Mouse (Mus musculus): Measurements from ENCODE around the gene Polr2b. TPM values are rescaled to one million over a fixed set of nuclear protein-coding genes. Genes with fewer than 3 reads are reported as not detected.

The Polr2b gene
- 15.7 and 32.2 TPM in 2 replicates for polyA plus RNA-seq (2012; rRNA removed)

DNA sequence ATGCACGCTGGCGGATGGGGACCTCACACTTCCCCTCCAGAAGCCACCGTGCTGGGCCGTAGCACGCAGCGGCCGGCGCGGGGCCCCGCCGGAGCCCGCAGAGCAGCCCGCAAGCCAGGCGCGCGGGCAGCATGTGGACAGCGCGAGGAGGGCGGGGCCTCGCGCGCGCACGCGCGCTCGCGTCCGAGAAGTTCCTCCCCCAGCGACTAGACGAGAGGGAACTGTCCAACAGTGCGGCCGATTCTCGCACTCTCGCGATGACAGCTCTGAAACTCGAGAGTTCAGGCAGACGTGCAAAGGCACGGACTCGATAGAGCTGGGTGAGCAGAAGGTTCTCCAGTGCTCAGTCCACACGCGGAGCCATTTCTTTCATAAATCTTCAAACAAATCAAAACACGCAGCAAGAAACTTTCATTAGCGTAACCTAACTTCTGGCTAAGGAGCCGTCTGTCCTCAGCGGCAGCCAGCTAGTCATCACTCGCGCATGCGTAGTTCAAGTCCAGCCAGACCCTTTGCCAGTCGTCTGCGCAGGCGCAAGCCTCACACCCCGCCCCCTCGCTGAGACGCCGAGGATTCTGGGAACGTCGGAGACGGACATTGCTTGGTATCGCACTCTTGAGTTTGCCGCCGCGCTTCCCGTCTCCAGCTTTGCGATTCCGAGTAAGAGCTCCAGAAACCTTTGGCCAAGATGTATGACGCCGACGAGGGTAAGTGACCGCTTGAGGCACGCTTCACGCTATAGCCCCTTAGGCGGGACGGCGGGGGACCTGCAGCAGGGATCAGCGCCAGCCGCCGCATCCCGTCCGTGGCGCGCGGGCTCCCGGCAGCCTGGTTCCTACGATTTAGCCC, at the start of gene Polr2b, which contains the start of gene Noa1:
TSS of gene Polr2b (plus strand) at position 224 of the 849 bp plus-strand sequence.
TSS of gene Noa1 (minus strand) at position 161 of the 849 bp plus-strand sequence.
- TF ChIP-seq CTCF (conservative IDR thresholded peaks at IDR 0.05; ENCODE audit: insufficient read depth, insufficient read length, low read depth, low read length) (no peak), POLR2A (IDR thresholded peaks at IDR 0.05; ENCODE audit: low read depth, low read length) (peak; percentile 81)
- Histone ChIP-seq H3K4me3 (ENCODE audit: insufficient read depth, low read depth, low read length) (peak within 1 kb of the TSS; percentile 83), H3K36me3 (ENCODE audit: control insufficient read depth, insufficient read depth, low read length) (peaks cover 2% of the 10 kb centered on the region; the same call in 1 of the 2 replicates), H3K4me1 (ENCODE audit: control insufficient read depth, insufficient read depth, low read length) (peaks cover 8% of the 10 kb centered on the region), H3K27ac (ENCODE audit: insufficient read depth, low read depth, low read length) (peak within 1 kb of the TSS; percentile 67), H3K27me3 (replicated peaks; ENCODE audit: control insufficient read depth, insufficient read depth, low read length) (no peaks in the 10 kb centered on the region)
- under 1% methylated on average over 85 of the region's 85 CpGs for WGBS
- DNase-seq, result peak; percentile 99

DNA sequence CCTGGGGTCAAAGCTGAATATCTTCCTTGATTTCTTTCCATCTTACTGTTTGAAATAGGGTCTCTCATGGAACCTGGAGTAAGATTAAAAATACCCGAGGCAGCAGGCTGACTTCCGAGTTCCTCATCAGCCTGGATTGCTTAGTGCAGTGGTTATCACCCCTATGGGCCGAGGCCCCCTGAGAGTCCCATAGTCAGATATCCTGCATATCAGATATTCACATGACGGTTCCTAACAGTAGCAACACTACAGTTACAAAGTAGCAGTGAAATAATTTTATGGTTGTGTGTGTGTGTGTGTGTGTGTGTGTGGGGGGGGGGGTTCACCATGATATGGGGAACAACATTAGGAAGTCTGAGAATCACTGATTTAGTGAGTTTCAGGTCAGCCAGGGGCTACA, 48.8 kb upstream of the Polr2b start:
- Histone ChIP-seq H3K27me3 (replicated peaks; ENCODE audit: control insufficient read depth, insufficient read depth, low read length) (no peaks in the 10 kb centered on the region), H3K36me3 (ENCODE audit: control insufficient read depth, insufficient read depth, low read length) (no peaks in the 10 kb centered on the region), H3K4me3 (ENCODE audit: insufficient read depth, low read depth, low read length) (no peak overlapping the region), H3K4me1 (ENCODE audit: control insufficient read depth, insufficient read depth, low read length) (no peaks in the 10 kb centered on the region), H3K27ac (ENCODE audit: insufficient read depth, low read depth, low read length) (no peak overlapping the region)
- no peak for DNase-seq
- TF ChIP-seq POLR2A (IDR thresholded peaks at IDR 0.05; ENCODE audit: low read depth, low read length), result no peak
- no peak for TF ChIP-seq CTCF (conservative IDR thresholded peaks at IDR 0.05; ENCODE audit: insufficient read depth, insufficient read length, low read depth, low read length)
- WGBS, result 89% methylated on average over 4 of the region's 4 CpGs

DNA sequence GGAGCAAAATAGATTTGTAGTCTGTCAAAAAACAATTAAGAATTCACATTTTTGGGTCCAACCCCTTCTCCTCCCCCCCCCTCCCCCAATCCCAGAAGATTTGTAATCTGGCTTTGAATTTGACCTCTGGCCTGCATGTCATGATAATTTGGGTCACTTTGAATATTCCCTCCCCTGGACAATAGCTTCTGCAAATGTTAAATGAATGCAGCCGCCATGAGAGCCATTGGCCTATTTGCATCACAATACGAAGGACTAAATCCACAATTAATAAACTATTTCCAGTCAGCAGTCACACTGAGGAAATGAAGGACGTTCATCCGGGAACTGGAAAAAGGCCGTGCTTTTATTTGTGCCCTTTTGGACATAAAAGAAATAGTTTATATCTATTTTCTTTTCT, 47.8 kb upstream of the Polr2b start:
- TF ChIP-seq POLR2A (IDR thresholded peaks at IDR 0.05; ENCODE audit: low read depth, low read length), result no peak
- no peak for TF ChIP-seq CTCF (conservative IDR thresholded peaks at IDR 0.05; ENCODE audit: insufficient read depth, insufficient read length, low read depth, low read length)
- Histone ChIP-seq H3K4me1 (ENCODE audit: control insufficient read depth, insufficient read depth, low read length) (no peaks in the 10 kb centered on the region), H3K36me3 (ENCODE audit: control insufficient read depth, insufficient read depth, low read length) (no peaks in the 10 kb centered on the region), H3K27me3 (replicated peaks; ENCODE audit: control insufficient read depth, insufficient read depth, low read length) (no peaks in the 10 kb centered on the region), H3K27ac (ENCODE audit: insufficient read depth, low read depth, low read length) (no peak overlapping the region), H3K4me3 (ENCODE audit: insufficient read depth, low read depth, low read length) (no peak overlapping the region)
- DNase-seq, result no peak
- WGBS, result 90% methylated on average over 5 of the region's 5 CpGs

DNA sequence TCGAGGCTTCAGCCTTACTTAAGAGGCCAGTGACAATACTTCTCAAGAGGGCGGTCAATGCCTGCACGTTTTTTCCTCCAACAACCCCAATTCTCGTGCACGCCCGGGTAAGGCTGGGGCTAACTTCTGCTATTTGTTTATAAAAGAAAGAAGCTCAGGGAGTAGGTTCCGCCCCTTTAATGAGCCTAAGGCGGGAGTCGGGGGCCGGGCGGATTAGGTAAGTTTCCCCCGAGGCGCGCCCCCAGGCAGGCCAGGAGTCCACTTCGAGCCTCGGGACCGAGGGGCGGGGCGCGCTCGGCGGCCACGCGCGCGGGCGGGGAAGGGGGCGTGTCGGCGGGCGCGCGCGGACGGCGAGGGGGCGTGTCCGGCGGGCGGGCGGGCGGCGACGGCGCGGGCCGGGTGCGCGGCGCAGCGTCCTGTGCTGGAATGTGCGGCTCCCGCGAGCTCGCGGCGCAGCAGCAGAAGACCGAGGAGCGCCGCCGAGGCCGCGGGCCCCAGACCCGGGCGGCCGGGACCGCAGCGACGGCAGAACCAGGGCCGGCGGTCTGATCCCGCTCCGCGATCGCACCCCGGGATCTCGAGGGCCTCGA, 44.8 kb upstream of the Polr2b start, which contains the start of gene Rest:
TSS of gene Rest (plus strand) at position 411 of the 590 bp plus-strand sequence.
- WGBS, result 3% methylated on average over 77 of the region's 78 CpGs
- Histone ChIP-seq H3K4me1 (ENCODE audit: control insufficient read depth, insufficient read depth, low read length) (peaks cover 6% of the 10 kb centered on the region), H3K27me3 (replicated peaks; ENCODE audit: control insufficient read depth, insufficient read depth, low read length) (no peaks in the 10 kb centered on the region), H3K27ac (ENCODE audit: insufficient read depth, low read depth, low read length) (peak within 1 kb of the TSS; percentile 77), H3K4me3 (ENCODE audit: insufficient read depth, low read depth, low read length) (peak within 1 kb of the TSS; percentile 70), H3K36me3 (ENCODE audit: control insufficient read depth, insufficient read depth, low read length) (peaks cover 2% of the 10 kb centered on the region; the same call in 1 of the 2 replicates)
- TF ChIP-seq POLR2A (IDR thresholded peaks at IDR 0.05; ENCODE audit: low read depth, low read length), result peak; percentile 34
- TF ChIP-seq CTCF (conservative IDR thresholded peaks at IDR 0.05; ENCODE audit: insufficient read depth, insufficient read length, low read depth, low read length), result no peak
- peak; percentile 87 for DNase-seq

DNA sequence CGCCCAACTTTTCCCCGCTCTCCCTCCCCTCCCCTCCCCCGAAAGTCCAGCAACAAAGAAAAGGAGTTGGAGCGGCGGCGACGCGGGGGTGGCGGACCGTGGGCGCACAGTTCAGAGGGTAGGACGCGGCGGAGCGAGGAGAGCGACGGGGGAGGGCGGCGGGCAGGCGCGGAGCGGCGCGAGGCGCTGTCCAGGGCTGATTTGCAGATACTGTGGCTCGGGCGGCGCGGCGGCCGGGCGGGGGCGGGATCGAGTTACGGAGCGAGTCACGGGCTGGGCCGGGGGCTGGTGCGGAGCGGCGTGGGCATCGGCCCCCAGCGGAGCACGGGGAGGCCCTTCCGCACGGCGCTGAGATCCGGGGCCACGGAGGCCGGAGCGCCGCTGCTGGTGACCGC, 44.3 kb upstream of the Polr2b start:
- WGBS, result 1% methylated on average over 43 of the region's 53 CpGs
- H3K27ac ChIP-seq (ENCODE audit: insufficient read depth, low read depth, low read length), result peak overlapping the region; percentile 68
- TF ChIP-seq CTCF (conservative IDR thresholded peaks at IDR 0.05; ENCODE audit: insufficient read depth, insufficient read length, low read depth, low read length), result no peak
- no peak for TF ChIP-seq POLR2A (IDR thresholded peaks at IDR 0.05; ENCODE audit: low read depth, low read length)
- peaks cover 2% of the 10 kb centered on the region; the same call in 1 of the 2 replicates for H3K36me3 ChIP-seq (ENCODE audit: control insufficient read depth, insufficient read depth, low read length)
- peak; percentile 80 for DNase-seq
- peaks cover 6% of the 10 kb centered on the region for H3K4me1 ChIP-seq (ENCODE audit: control insufficient read depth, insufficient read depth, low read length)
- no peaks in the 10 kb centered on the region for H3K27me3 ChIP-seq (replicated peaks; ENCODE audit: control insufficient read depth, insufficient read depth, low read length)
- H3K4me3 ChIP-seq (ENCODE audit: insufficient read depth, low read depth, low read length), result peak overlapping the region; percentile 70

DNA sequence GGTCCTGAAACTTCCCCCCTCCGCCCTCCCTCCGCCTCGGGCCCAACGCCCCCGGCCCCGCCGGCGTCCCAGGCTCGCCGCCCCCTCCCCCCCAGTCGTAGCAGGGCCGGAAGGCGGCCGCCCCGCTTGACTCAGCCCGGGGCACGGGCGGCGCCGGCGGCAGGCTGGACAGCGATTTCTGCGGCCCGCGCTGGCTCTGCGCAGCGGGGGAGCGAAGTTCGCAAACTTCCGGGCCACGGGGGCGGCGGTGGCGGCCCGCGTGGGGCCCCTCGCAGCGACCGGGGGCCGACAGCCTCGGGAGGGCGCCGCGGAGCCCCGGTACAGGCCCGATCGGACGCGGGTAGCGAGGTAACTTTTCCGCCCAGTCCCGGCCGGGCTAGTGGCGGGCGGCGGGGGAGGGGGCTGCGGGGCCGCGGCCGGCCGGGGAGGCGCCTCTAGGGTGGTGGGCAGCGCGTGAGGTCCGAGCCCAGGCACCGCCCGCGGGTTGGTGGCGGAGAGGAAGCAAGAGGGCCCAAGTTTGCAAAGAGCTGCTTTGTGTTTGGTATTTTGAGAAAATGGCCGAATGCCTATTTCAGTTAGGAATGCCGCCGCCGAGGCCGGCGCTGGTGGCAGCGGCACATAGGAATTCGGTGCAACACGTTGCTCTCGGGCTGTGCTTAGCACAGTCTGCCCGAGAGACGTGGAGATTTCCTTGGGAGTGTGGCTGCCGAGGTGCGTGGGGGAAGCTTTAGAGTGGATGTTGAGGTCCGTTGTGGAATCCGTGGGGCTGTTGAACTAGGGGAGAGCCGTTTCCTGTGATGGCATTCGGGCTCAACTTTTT, 43.7 kb upstream of the Polr2b start:
- H3K4me1 ChIP-seq (ENCODE audit: control insufficient read depth, insufficient read depth, low read length), result peaks cover 6% of the 10 kb centered on the region
- peak overlapping the region; percentile 68 for H3K27ac ChIP-seq (ENCODE audit: insufficient read depth, low read depth, low read length)
- DNase-seq, result peak; percentile 65
- peak overlapping the region; percentile 70 for H3K4me3 ChIP-seq (ENCODE audit: insufficient read depth, low read depth, low read length)
- no peaks in the 10 kb centered on the region for H3K27me3 ChIP-seq (replicated peaks; ENCODE audit: control insufficient read depth, insufficient read depth, low read length)
- under 1% methylated on average over 87 of the region's 87 CpGs for WGBS
- H3K36me3 ChIP-seq (ENCODE audit: control insufficient read depth, insufficient read depth, low read length), result peaks cover 2% of the 10 kb centered on the region; the same call in 1 of the 2 replicates
- TF ChIP-seq POLR2A (IDR thresholded peaks at IDR 0.05; ENCODE audit: low read depth, low read length) (no peak), CTCF (conservative IDR thresholded peaks at IDR 0.05; ENCODE audit: insufficient read depth, insufficient read length, low read depth, low read length) (no peak)

Data from kidney, adult 2 months (tissue).